Mouse (Mus musculus) kidney, postnatal 10 days (tissue): Measurements from ENCODE around the gene Snph.
A peak's percentile ranks its signal among the peaks of the same experiment; 100 is the strongest.
"Not testable (repeated sequence)": the region's sequence is repeated elsewhere in the genome, so short reads cannot be mapped to it uniquely, and the experiment has no call there.

ENCODE experiments used
- DNase-seq: peaks from one replicate; pipeline ENCODE4 v3.0.0; 2021; ENCODE audit warnings: mixed read lengths

Gene Snph

DNA sequence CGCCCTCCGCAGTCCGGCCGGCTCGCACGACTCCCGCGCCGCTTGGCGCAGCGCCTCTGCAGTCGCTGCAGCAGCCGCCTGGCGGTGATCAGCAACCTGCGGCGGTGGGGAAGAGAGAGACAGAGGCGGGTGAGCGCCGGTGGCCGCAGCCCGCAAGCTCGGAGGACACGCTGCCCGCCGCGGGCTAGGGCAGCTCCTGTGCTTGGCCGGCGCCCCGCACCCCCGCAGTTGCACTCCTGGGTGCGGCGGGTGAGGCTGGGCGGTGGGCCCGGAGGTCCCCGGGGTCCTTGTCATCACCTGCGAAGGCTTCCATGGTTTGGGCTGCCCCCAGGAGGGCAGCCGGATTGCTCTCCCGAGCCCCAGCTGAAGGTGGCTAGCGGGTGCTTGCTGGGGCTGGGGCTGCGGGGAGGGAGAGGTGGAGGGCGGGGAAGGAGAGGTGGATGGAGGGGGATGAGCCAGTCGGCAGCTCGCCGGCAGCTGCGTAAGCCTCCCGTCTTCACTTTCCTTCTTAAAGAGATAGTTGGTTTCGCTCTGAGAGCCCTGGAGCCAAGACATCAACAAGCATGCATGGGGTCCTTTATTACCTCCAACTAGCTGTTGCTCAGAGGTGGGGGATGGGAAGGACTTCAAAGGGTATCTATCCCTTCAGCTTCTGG lies at the start of gene Snph:
TSS of gene Snph (minus strand) at position 435 of the 656 bp plus-strand sequence.
- DNase-seq, result peak; percentile 77

- DNase-seq, result no peak
These were observed 43.8 kb upstream of the Snph start for GRCm38 (mm10) chr2:151676234-151676633.

- no peak for DNase-seq
These were observed 38.6 kb upstream of the Snph start for GRCm38 (mm10) chr2:151670968-151671329.

DNA sequence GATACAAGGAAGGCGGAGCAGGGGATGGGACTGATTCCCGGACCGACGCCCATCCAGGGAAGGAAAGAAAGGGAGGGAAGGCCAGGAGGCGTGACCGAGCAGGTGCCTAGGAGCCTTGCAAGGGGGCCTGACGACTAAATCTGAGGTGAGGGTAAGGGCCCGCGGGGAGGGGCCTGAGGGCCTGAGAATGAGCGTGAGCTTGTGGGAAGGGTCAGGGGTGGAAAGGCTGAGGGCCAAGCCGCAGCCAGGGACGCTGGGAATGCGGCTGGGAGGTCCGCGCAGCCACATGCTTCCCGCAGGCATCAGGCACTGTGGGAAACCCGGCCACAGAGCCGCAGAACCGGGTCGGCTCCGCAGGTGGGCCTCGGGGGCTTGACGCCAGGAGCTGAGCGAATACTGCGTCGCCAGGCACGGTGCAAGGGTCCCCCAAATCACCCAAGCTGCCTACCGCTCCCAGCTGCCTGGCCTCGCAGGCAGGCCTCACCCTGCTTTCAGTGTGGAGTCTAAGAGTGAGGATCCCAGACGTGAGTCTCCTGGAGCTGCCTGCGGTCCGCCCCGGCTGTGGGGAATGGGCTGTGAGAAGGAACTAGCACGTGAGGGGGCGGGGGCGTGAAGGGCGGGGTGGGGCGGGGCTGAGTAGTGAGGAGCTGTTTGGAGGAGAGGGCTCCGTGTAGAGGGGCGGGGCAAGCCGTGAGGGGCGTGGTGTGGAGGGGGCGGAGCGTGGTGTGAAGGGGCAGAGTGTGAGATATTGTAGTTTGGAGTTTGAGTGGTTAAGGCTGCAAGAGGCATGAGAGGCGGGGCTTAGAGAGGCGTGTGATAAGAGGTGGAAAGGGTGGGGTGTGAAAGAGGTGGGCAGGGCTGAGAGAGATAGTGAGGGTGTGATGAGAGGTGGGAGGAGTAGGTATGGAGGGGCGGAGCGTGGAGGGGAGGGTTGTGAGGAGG lies 37.9 kb upstream of the Snph start:
- no peak for DNase-seq

- no peak for DNase-seq
These were observed 36.0 kb upstream of the Snph start, which contains the start of gene Rad21l for GRCm38 (mm10) chr2:151668433-151668832. TSS of gene Rad21l (minus strand) at chr2:151668533.

DNA sequence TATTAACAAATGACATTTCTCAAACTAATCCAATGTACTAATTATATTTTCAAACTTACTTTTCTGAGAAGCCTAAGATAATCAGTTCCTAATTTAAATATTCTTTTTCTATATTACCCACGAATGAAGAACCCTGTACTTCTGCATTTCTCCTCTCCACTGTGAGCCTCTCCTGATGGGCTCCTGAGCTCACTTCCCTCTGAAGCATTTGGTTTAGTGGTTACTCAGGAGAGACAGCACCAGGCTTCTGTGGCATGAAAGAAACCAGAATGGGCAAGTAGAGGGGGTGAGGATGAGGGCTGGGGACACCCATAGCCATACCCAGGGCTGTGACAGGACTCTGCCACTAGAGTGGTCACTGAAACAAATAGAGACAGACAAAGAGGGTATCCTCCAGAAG lies 19.7 kb upstream of the Snph start:
- DNase-seq, result no peak

DNA sequence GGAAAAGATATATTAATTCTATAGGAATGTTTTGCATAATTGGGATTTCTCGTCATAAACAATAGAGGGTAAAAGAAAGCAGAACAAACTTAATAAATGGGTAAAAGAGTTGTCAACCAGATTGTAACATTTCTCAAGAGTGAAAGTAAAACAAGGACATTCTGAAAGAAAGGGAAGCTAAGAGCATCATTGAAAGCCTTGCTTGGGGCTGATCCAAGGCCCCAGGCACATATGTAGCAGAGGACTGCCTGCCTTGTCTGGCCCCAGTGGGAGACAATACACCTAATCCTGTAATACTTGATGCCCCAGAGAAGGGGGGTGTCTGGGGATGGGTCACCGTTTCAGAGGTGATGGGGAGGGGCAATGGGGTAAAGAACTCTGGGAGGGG lies 3.6 kb upstream of the Snph start:
- no peak for DNase-seq

GRCm38 (mm10) chr2:151635362-151636014 lies 3.1 kb upstream of the Snph start:
- no peak for DNase-seq

DNA sequence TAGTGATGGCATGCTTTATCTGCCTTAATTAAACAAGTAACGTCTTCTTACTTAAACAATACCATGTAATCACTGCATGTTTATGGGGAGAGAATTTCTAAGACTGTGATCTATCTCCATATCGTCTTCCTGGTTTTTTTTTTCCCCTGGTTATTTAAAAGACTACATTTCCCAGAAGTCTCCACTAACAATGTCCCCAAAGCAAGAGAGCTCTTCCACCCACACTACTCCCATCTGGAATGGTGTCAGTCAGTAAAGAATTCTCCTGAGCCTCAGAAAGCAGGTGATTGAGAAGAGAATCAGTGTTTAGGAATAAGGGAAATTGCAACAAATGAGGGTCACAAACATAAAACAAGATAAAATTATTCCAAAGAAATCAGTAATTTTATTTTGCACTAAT lies 2.5 kb upstream of the Snph start:
- no peak for DNase-seq

- DNase-seq, result no peak
These were observed 589 bp upstream of the Snph start for GRCm38 (mm10) chr2:151632982-151633381.

DNA sequence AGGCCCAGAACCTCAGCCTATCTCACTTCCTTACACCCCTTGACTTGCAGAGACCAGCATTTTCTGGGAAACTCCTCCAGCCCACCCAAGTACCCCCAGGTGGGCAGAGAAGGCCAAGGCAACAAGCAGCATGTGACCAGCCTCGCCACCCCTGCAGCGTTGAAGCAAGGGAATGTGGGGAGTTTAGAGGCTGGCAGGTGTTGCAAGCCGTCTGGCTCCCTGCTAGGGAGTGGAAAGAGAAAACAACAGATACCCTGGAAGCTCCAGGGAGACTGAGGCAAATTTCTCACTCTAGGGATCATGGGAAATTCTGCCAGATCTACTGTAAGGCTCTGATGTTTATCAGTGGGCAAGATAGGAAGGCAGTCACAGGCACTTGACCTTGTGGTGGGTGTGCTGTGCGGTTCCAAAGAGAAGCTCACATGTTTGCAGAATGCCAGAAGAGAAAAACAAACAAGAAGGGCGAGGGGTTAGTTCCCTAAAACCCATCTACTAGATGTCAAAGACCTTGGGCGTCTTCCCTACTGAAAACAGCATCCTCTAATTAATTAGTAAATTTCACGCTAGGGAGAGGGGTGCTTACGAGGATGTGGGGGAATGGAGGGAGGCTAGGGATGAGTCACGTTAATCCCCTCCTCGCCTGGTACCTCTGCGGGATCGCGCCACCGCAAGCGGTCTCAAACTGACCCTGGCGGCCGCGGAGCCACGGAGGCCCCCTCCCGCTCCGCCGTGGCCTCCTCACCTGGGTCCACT lies 811 bp downstream of the Snph start:
- no peak for DNase-seq

DNA sequence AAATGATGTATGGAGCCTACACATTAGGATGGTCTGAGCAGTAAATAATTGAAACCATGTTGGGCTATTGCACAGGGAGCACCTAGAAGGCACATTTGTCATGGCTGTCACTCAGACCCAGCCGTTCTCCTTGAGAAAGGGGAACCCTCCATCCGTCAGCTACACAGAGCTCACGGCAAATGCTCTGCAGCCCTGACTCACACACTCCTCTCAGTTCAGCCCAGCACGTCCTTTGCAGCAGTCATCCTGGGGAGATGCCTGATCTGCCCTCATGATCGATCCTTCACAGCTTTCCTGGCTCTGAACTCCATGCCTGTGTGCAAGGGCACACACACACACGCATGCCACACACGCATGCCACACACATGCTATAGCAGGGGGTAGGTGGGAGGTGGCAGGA lies 3.1 kb downstream of the Snph start:
- DNase-seq, result no peak

DNA sequence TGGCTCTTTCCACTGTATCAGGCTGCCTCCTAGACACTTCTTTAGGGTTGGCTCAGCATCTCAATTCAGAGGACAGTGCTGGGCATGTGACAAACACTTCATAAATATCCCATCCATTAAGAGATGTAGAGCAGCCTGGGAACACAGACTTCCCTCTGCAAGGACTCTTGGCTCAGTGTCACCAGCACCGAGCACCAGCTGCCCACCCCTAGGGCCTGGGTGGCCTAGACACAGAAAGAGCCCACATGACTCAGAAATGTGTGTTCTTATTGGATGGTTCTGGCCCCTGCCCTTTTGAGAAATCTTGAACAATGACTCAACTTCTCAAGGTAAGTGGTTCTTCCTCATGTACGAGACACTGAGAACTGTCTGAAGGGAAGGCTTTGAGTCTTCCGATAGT lies 4.4 kb downstream of the Snph start:
- no peak for DNase-seq

DNA sequence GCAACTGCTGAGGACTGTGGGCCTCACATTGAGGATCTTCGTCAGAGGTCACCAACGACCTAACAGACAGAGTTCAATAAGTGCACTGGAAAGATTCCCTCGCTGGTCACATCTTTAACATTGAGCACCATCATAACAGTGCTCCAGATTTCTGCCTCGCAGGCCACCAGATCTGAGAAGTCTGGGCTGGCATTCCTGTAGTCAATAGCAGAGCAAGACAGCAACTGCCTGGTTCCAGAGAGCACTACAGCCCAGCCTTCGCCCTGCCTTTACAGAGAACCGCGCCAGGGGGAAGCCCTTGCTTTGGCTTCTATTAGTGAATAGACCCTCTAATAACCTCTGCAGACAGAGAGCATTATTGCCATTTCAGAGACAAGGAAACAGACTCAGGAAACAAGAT lies 6.1 kb downstream of the Snph start:
- no peak for DNase-seq

DNA sequence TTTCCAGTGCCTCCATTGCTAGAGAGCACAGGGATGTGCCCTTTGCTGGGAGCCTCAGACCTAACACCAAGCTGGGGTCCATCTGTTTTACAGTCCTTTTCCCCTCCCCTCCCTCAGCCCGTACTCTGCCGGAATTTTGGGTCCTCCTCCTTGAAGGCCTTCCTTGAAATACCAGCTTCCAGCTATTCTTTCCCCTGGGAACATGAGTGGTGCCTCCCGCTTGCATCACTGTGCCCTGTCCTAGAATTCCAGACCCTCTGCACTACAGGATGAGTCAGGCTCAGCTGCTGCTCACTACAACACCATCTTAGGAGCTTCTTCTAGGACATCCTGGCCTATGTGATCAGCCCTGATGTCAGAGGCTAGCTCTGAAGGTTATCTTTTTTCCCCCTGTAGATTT lies 8.6 kb downstream of the Snph start:
- DNase-seq, result no peak

DNA sequence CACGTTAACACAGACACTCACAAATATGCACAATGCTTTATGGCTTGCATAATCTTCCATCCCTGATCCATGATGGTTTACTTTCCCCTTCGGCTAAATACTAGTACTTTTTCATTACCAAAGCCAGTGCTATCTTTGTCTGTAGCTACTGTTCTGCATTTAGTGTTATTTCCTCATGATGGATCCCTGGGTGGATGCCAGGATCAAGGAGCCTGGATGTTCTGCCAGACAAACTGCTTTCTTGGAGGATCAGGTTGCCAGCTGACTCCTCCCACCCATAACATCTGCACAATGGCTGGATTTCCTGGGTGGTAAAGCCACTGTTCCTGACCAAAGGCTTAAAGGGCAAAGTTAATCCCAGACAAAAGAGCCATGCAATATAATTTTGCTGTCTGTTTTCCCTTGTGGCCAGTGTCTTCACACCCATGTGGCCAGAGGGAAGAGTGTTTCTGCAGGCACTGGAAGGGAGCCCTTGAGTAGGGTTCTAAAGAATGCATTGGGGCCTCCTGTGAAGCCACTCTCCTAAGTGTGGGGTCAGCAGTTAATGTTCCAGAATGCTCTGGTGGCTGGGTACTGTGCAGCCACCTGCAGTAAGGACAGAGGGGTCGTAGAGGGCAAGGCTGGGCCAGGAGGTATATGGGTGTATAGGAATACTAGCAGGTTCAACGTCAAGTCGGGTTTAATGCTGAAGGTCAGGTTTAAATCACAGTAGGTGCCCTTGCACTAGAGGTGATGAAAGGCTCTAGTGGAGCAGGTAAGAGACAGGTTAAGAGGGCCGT lies 15.7 kb downstream of the Snph start:
- DNase-seq, result no peak

GRCm38 (mm10) chr2:151615779-151616178 lies 16.6 kb downstream of the Snph start:
- not testable (repeated sequence) for DNase-seq

DNA sequence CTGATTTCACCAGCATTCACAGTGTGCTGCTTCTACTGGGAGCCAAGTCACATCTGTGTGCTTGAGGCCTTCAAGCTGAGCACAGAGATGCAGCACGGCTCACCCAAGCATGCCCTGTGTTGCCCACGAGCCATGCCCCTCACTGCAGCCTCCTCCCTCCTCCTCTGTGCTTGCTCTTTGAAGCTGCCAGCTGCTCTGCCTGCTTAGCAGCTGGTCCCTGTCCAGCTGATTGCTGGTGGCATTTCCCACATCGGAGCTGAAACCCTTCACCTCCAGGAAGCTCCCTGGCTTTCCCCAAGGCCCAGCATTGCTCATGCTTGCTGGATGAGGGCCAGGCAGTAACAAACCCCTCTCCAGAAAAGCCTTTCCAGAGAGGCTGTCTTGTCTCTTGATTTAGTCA lies 22.4 kb downstream of the Snph start:
- peak; percentile 30 for DNase-seq

- no peak for DNase-seq
These were observed 24.0 kb downstream of the Snph start for GRCm38 (mm10) chr2:151608435-151608834.

GRCm38 (mm10) chr2:151605437-151605987 lies 26.9 kb downstream of the Snph start:
- DNase-seq, result no peak

GRCm38 (mm10) chr2:151603630-151604029 lies 28.8 kb downstream of the Snph start:
- DNase-seq, result no peak

- peak; percentile 21 for DNase-seq
These were observed 30.3 kb downstream of the Snph start for GRCm38 (mm10) chr2:151602106-151602505.
